Mouse (Mus musculus): ENCODE measurements at regions not wholly inside any gene's neighbourhood (a gene's known extent, or its start where the extent isn't known, plus 50 kb on each side); places are given as distances from the start of the nearest gene placed in this dataset.

DNA sequence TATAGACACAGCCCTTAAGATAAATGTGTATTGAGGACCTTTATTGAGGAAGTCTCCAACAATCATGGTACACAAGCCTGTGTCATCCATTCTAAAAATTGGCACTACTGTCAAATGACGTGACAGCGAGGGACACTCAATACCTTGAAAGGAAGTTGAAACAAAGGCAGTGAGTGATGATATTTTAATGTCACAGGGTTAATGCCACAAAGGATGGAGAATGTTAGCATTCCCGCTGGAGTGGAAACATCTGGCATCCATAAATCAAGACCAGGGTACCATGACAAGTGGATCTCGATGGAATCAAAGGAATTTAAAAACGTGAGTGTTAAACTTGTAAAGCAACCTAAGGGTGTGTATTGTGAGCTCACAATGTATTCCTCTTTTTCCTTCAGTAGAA lies 441.5 kb downstream of the Basp1 start:
- no peak for TF ChIP-seq CTCF (IDR thresholded peaks at IDR 0.05; ENCODE audit: low read depth, low read length)
- no peak for TF ChIP-seq EP300 (IDR thresholded peaks at IDR 0.05; ENCODE audit: insufficient read depth, low read depth, low read length)
- no peak for TF ChIP-seq POLR2A (IDR thresholded peaks at IDR 0.05; ENCODE audit: insufficient read depth, low read length)
- no peaks in the 10 kb centered on the region for H3K36me3 ChIP-seq (ENCODE audit: control insufficient read depth, insufficient read depth, low read length, poor library complexity, severe bottlenecking)

DNA sequence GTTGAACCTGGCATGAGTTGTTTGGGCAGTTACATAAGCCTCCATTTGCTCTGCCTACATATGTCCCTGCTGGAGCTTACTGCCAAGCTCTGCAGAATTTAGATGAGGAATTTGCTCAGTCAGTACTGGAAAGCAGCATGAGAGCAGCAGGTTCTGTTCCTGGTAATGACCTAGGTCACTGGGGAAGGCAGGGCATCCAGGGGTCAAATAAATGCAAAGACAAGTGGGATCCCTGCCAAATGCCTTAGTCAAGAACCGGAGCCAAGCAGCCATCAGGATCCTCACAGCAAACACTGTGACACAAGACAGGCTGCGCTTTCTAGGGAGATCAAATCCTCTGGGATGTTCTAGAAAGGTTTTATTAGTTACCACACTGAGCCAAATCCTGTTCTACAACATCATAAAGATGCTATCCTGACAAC lies 444.2 kb downstream of the Basp1 start:
- TF ChIP-seq CTCF (IDR thresholded peaks at IDR 0.05; ENCODE audit: low read depth, low read length): no peak
- no peak for TF ChIP-seq POLR2A (IDR thresholded peaks at IDR 0.05; ENCODE audit: insufficient read depth, low read length)
- TF ChIP-seq EP300 (IDR thresholded peaks at IDR 0.05; ENCODE audit: insufficient read depth, low read depth, low read length): no peak
- Histone ChIP-seq H3K4me1 (ENCODE audit: control insufficient read depth, insufficient read depth, low read length) (no peaks in the 10 kb centered on the region), H3K36me3 (ENCODE audit: control insufficient read depth, insufficient read depth, low read length, poor library complexity, severe bottlenecking) (no peaks in the 10 kb centered on the region), H3K27ac (ENCODE audit: insufficient read depth, low read length) (no peak overlapping the region), H3K4me3 (ENCODE audit: low read depth, low read length) (no peak overlapping the region), H3K9me3 (replicated peaks; ENCODE audit: control insufficient read depth, insufficient read depth, low read length, poor library complexity, severe bottlenecking) (no peaks in the 10 kb centered on the region), H3K27me3 (ENCODE audit: control insufficient read depth, insufficient read depth, low read length, poor library complexity, severe bottlenecking) (no peaks in the 10 kb centered on the region), H3K9ac (ENCODE audit: low read depth, poor library complexity, severe bottlenecking) (no peak overlapping the region)

More for the DNA sequence above, 441.5 kb downstream of the Basp1 start:
- Histone ChIP-seq H3K9me3 (replicated peaks; ENCODE audit: control insufficient read depth, insufficient read depth, low read length, poor library complexity, severe bottlenecking) (no peaks in the 10 kb centered on the region), H3K27ac (ENCODE audit: insufficient read depth, low read length) (no peak overlapping the region), H3K4me3 (ENCODE audit: low read depth, low read length) (no peak overlapping the region), H3K4me1 (ENCODE audit: control insufficient read depth, insufficient read depth, low read length) (no peaks in the 10 kb centered on the region), H3K27me3 (ENCODE audit: control insufficient read depth, insufficient read depth, low read length, poor library complexity, severe bottlenecking) (no peaks in the 10 kb centered on the region), H3K9ac (ENCODE audit: low read depth, poor library complexity, severe bottlenecking) (no peak overlapping the region)

DNA sequence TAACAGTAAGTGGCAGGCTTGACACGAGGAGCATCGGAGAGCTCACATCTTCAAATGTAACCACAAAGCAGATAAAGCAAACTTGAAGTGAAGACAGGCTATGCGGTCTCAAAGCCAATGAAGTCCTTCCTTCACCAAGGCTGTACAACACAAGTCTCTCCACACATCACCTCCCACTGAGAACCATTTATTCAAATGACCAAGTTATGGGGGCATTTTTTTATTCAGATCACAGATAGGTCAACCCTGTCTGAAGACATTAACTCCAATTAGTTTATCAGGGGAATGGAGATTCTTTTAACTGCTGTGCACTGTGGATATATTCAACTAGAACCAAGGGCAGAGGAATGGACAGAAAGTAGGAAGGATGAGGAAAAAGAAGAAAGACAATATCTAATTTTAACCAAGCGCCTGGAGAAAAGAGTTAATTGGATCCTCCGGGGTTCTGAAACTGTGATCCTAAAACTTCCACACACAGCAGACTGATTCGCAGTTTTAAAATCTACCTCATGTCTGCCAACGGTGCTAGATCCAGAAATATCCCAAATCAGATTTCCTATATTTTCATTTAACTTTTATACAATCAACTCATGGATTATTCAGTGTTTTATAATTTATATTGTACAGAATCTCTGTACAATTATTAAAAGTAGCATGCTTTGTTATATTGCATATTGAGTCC lies 444.8 kb downstream of the Basp1 start:
- Histone ChIP-seq H3K4me3 (ENCODE audit: low read depth, low read length) (no peak overlapping the region), H3K9me3 (replicated peaks; ENCODE audit: control insufficient read depth, insufficient read depth, low read length, poor library complexity, severe bottlenecking) (no peaks in the 10 kb centered on the region), H3K36me3 (ENCODE audit: control insufficient read depth, insufficient read depth, low read length, poor library complexity, severe bottlenecking) (no peaks in the 10 kb centered on the region), H3K4me1 (ENCODE audit: control insufficient read depth, insufficient read depth, low read length) (no peaks in the 10 kb centered on the region), H3K27ac (ENCODE audit: insufficient read depth, low read length) (no peak overlapping the region), H3K9ac (ENCODE audit: low read depth, poor library complexity, severe bottlenecking) (no peak overlapping the region), H3K27me3 (ENCODE audit: control insufficient read depth, insufficient read depth, low read length, poor library complexity, severe bottlenecking) (no peaks in the 10 kb centered on the region)
- TF ChIP-seq POLR2A (IDR thresholded peaks at IDR 0.05; ENCODE audit: insufficient read depth, low read length) (no peak), CTCF (IDR thresholded peaks at IDR 0.05; ENCODE audit: low read depth, low read length) (no peak), EP300 (IDR thresholded peaks at IDR 0.05; ENCODE audit: insufficient read depth, low read depth, low read length) (no peak)

DNA sequence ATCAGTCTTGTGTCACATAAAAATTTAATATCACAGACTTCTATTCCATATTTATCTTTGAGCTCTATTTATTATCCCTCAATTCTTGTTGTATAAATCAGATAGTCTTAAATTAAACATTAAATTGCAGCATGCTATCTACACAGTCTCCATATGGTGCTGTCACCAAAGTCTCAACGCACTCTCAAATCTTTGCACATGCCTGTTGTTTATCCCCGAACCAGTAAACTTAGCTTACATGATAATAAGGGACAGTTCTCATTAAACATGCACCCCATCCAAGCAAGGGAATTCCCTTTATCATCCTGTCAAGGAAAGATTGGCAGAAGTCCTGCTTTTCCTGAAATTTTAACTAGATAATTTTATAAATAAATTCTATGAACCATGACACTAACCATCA lies 483.8 kb downstream of the Basp1 start:
- no peak for TF ChIP-seq EP300 (IDR thresholded peaks at IDR 0.05; ENCODE audit: insufficient read depth, low read depth, low read length)
- TF ChIP-seq POLR2A (IDR thresholded peaks at IDR 0.05; ENCODE audit: insufficient read depth, low read length): no peak
- no peak for TF ChIP-seq CTCF (IDR thresholded peaks at IDR 0.05; ENCODE audit: low read depth, low read length)
- Histone ChIP-seq H3K36me3 (ENCODE audit: control insufficient read depth, insufficient read depth, low read length, poor library complexity, severe bottlenecking) (no peaks in the 10 kb centered on the region), H3K9me3 (replicated peaks; ENCODE audit: control insufficient read depth, insufficient read depth, low read length, poor library complexity, severe bottlenecking) (no peaks in the 10 kb centered on the region), H3K27ac (ENCODE audit: insufficient read depth, low read length) (no peak overlapping the region), H3K4me3 (ENCODE audit: low read depth, low read length) (no peak overlapping the region), H3K4me1 (ENCODE audit: control insufficient read depth, insufficient read depth, low read length) (no peaks in the 10 kb centered on the region), H3K27me3 (ENCODE audit: control insufficient read depth, insufficient read depth, low read length, poor library complexity, severe bottlenecking) (no peaks in the 10 kb centered on the region), H3K9ac (ENCODE audit: low read depth, poor library complexity, severe bottlenecking) (no peak overlapping the region)

DNA sequence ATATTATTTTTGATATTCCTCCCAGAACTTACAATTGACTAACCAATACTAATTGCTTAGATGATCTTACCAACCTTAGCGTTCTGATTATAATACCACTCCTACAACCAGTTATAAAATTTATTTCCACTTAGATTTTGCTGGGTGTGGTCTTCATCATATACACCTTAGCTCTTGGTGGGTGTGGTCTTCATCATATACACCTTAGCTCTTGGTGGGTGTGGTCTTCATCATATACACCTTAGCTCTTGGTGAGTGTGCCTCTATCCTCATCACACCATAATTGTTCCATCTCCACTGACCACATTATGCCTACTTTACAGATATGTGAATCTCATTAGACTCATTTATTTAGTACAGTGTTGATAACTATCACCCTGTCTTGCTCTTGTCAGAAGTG lies 501.7 kb downstream of the Basp1 start:
- no peak overlapping the region for H3K4me3 ChIP-seq (ENCODE audit: low read depth, low read length)
- no peak overlapping the region for H3K27ac ChIP-seq (ENCODE audit: insufficient read depth, low read length)
- H3K36me3 ChIP-seq (ENCODE audit: control insufficient read depth, insufficient read depth, low read length, poor library complexity, severe bottlenecking): no peaks in the 10 kb centered on the region
- H3K9ac ChIP-seq (ENCODE audit: low read depth, poor library complexity, severe bottlenecking): no peak overlapping the region
- TF ChIP-seq EP300 (IDR thresholded peaks at IDR 0.05; ENCODE audit: insufficient read depth, low read depth, low read length) (no peak), POLR2A (IDR thresholded peaks at IDR 0.05; ENCODE audit: insufficient read depth, low read length) (no peak), CTCF (IDR thresholded peaks at IDR 0.05; ENCODE audit: low read depth, low read length) (no peak)
- H3K4me1 ChIP-seq (ENCODE audit: control insufficient read depth, insufficient read depth, low read length): no peaks in the 10 kb centered on the region
- H3K9me3 ChIP-seq (replicated peaks; ENCODE audit: control insufficient read depth, insufficient read depth, low read length, poor library complexity, severe bottlenecking): no peaks in the 10 kb centered on the region
- no peaks in the 10 kb centered on the region for H3K27me3 ChIP-seq (ENCODE audit: control insufficient read depth, insufficient read depth, low read length, poor library complexity, severe bottlenecking)

DNA sequence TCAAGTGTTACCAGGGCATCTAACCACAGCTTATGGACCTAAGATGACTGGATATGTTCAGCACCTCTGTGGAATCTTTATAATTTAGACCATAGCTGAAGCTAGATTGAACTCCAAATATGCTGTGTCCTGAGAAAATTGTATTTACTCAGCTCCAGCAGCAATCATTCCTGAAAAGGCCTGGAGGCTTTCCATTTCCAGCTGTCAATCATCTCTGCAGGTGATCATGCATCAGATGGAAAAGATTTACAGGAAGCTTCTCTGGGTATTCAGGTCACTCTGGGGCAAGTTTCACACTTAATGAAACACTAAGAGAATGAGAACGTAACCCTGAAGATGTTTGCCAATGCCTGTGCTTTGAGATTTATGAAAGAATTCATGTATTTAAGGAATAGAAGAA lies 502.1 kb downstream of the Basp1 start:
- no peaks in the 10 kb centered on the region for H3K9me3 ChIP-seq (replicated peaks; ENCODE audit: control insufficient read depth, insufficient read depth, low read length, poor library complexity, severe bottlenecking)
- H3K4me1 ChIP-seq (ENCODE audit: control insufficient read depth, insufficient read depth, low read length): no peaks in the 10 kb centered on the region
- no peak overlapping the region for H3K27ac ChIP-seq (ENCODE audit: insufficient read depth, low read length)
- no peak overlapping the region for H3K9ac ChIP-seq (ENCODE audit: low read depth, poor library complexity, severe bottlenecking)
- no peak for TF ChIP-seq EP300 (IDR thresholded peaks at IDR 0.05; ENCODE audit: insufficient read depth, low read depth, low read length)
- TF ChIP-seq POLR2A (IDR thresholded peaks at IDR 0.05; ENCODE audit: insufficient read depth, low read length): no peak
- no peak for TF ChIP-seq CTCF (IDR thresholded peaks at IDR 0.05; ENCODE audit: low read depth, low read length)
- no peaks in the 10 kb centered on the region for H3K36me3 ChIP-seq (ENCODE audit: control insufficient read depth, insufficient read depth, low read length, poor library complexity, severe bottlenecking)
- H3K4me3 ChIP-seq (ENCODE audit: low read depth, low read length): no peak overlapping the region
- H3K27me3 ChIP-seq (ENCODE audit: control insufficient read depth, insufficient read depth, low read length, poor library complexity, severe bottlenecking): no peaks in the 10 kb centered on the region

Measured in ES-Bruce4 (cell line).